Mouse (Mus musculus) right cerebral cortex, adult 2 months (tissue): ENCODE results near the gene Gsn.

Experiments used
- DNase-seq, 2 experiments: peaks; one replicate each; pipeline ENCODE4 v3.0.0; 2021 to 2022; ENCODE audit warnings: low spot score in 2 of 2

The Gsn gene

GRCm38 (mm10) chr2:35255885-35256833 is at the start of gene Gsn:
TSS of gene Gsn (plus strand) at chr2:35256380.
- DNase-seq, result peak; percentile 43 to 54

- DNase-seq, result no peak
Measured at GRCm38 (mm10) chr2:35206761-35207160, 49.4 kb upstream of the Gsn start.

GRCm38 (mm10) chr2:35208054-35208453 is 48.1 kb upstream of the Gsn start:
- no peak for DNase-seq

GRCm38 (mm10) chr2:35208931-35209665 is 47.1 kb upstream of the Gsn start:
- DNase-seq, result no peak

- no peak for DNase-seq
Measured at GRCm38 (mm10) chr2:35211681-35212080, 44.5 kb upstream of the Gsn start.

- DNase-seq, result no peak
Measured at GRCm38 (mm10) chr2:35213345-35213910, 42.8 kb upstream of the Gsn start.

- DNase-seq, result peak; percentile 88 to 90
Measured at GRCm38 (mm10) chr2:35214881-35215358, 41.3 kb upstream of the Gsn start.

GRCm38 (mm10) chr2:35215363-35215762 is 40.8 kb upstream of the Gsn start:
- peak in 1 of 2 experiments; percentile 20 for DNase-seq

GRCm38 (mm10) chr2:35216701-35217100 is 39.5 kb upstream of the Gsn start:
- DNase-seq, result no peak

GRCm38 (mm10) chr2:35218736-35219135 is 37.4 kb upstream of the Gsn start:
- DNase-seq, result no peak

- no peak for DNase-seq
Measured at GRCm38 (mm10) chr2:35222822-35223391, 33.3 kb upstream of the Gsn start.

- DNase-seq, result no peak
Measured at GRCm38 (mm10) chr2:35224285-35224684, 31.9 kb upstream of the Gsn start.

GRCm38 (mm10) chr2:35228145-35228544 is 28.0 kb upstream of the Gsn start:
- no peak for DNase-seq

- DNase-seq, result no peak
Measured at GRCm38 (mm10) chr2:35230215-35230614, 26.0 kb upstream of the Gsn start.

- no peak for DNase-seq
Measured at GRCm38 (mm10) chr2:35231871-35232270, 24.3 kb upstream of the Gsn start.

- no peak for DNase-seq
Measured at GRCm38 (mm10) chr2:35232595-35233445, 23.4 kb upstream of the Gsn start.

- no peak for DNase-seq
Measured at GRCm38 (mm10) chr2:35233898-35234297, 22.3 kb upstream of the Gsn start.

- DNase-seq, result no peak
Measured at GRCm38 (mm10) chr2:35235021-35235420, 21.2 kb upstream of the Gsn start.

- DNase-seq, result no peak
Measured at GRCm38 (mm10) chr2:35244241-35244640, 11.9 kb upstream of the Gsn start.

- no peak for DNase-seq
Measured at GRCm38 (mm10) chr2:35247763-35248162, 8.4 kb upstream of the Gsn start.

GRCm38 (mm10) chr2:35252733-35253132 is 3.4 kb upstream of the Gsn start:
- no peak for DNase-seq
